Mouse (Mus musculus) CH12.LX (cell line): ENCODE measurements at regions not wholly inside any gene's neighbourhood (a gene's known extent, or its start where the extent isn't known, plus 50 kb on each side); places are given as distances from the start of the nearest gene placed in this dataset.

Experiments used
- CHD2 ChIP-seq: IDR thresholded peaks from 2 replicates; pipeline ENCODE4 v1.6.1; 2011; ENCODE audit warnings: low read length, improper control_type of control experiment
- CTCF ChIP-seq, 2 experiments: IDR thresholded peaks in 1 of 2; conservative IDR thresholded peaks in 1 of 2; 2 replicates each; pipeline ENCODE4 v1.5.1; 2011 to 2012; ENCODE audit warnings: low read depth in 2 of 2, low read length in 2 of 2, improper control_type of control experiment in 1 of 2, inconsistent platforms in 1 of 2, mild to moderate bottlenecking in 1 of 2, moderate library complexity in 1 of 2
- EP300 ChIP-seq: IDR thresholded peaks from 2 replicates; pipeline ENCODE4 v1.6.1; 2011; ENCODE audit warnings: low read length, improper control_type of control experiment
- GABPA ChIP-seq: IDR thresholded peaks from 2 replicates; pipeline ENCODE4 v1.6.1; 2012; ENCODE audit warnings: low read depth, low read length, improper control_type of control experiment, inconsistent platforms; ENCODE audit not compliant: insufficient replicate concordance
- HCFC1 ChIP-seq: IDR thresholded peaks from 2 replicates; pipeline ENCODE4 v1.6.1; 2012; ENCODE audit warnings: low read depth, mild to moderate bottlenecking, inconsistent platforms, low read length, improper control_type of control experiment
- JUN ChIP-seq: IDR thresholded peaks from 2 replicates; pipeline ENCODE4 v1.6.1; 2011; ENCODE audit warnings: low read depth, mild to moderate bottlenecking, low read length, improper control_type of control experiment, moderate library complexity; ENCODE audit not compliant: insufficient read depth
- MEF2A ChIP-seq: IDR thresholded peaks from 2 replicates; pipeline ENCODE4 v1.6.1; 2014; ENCODE audit warnings: low read depth, mild to moderate bottlenecking, inconsistent platforms, low read length, improper control_type of control experiment, borderline replicate concordance
- NRF1 ChIP-seq: IDR thresholded peaks from 2 replicates; pipeline ENCODE4 v1.6.1; 2014; ENCODE audit warnings: low read depth, mild to moderate bottlenecking, inconsistent platforms, low read length, improper control_type of control experiment, moderate library complexity
- POLR2A ChIP-seq: IDR thresholded peaks from 2 replicates; pipeline ENCODE4 v1.6.1; 2011; ENCODE audit warnings: low read depth, mild to moderate bottlenecking, improper control_type of control experiment, low read length
- RAD21 ChIP-seq: IDR thresholded peaks from 2 replicates; pipeline ENCODE4 v1.6.1; 2011; ENCODE audit warnings: low read depth, mild to moderate bottlenecking, low read length, improper control_type of control experiment, moderate library complexity
- SMC3 ChIP-seq: IDR thresholded peaks from 2 replicates; pipeline ENCODE4 v1.6.1; 2011; ENCODE audit warnings: low read depth, low read length, improper control_type of control experiment

DNA sequence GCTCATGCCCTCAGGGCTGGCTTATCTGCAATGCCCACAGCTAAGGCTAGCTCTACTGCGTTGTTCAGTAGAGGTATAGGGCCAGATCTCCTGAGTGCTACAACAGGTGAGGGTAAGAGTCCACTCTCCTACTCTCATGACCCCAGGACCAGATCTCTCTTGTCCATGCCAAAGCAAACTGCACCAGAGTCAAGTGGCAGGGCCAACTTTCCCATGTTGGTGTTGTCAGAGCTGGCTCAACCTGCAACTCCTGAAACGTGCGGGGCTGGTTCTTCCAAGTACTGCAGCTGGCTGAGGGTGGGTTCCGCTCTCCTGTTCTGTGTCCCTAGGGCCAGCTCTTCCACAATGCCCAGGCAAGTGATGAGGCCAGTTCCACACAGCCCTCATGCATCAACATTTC is 61.5 kb upstream of the Fxr1 start:
- TF ChIP-seq CTCF (conservative IDR thresholded peaks at IDR 0.05 in 1 of 2, IDR thresholded peaks at IDR 0.05 in 1 of 2; ENCODE audit: low read depth in 2 of 2, low read length in 2 of 2) (no peak), HCFC1 (no peak), SMC3 (no peak), CHD2 (no peak), GABPA (no peak), JUN (no peak), NRF1 (no peak), POLR2A (no peak), EP300 (no peak), RAD21 (no peak), MEF2A (no peak)
